Mouse (Mus musculus): ENCODE results near the gene 4930539E08Rik.

The 4930539E08Rik gene

GRCm38 (mm10) chr17:28863926-28864325 is 51.2 kb downstream of the 4930539E08Rik start:
- CTCF ChIA-PET: no interaction called here

GRCm38 (mm10) chr17:28858205-28858604 is 56.9 kb downstream of the 4930539E08Rik start, which contains the start of gene Pnpla1:
Gene Pnpla1, plus strand, starts transcription at chr17:28858411.
- CTCF ChIA-PET: no interaction called here

GRCm38 (mm10) chr17:28856030-28856429 is 59.1 kb downstream of the 4930539E08Rik start:
- CTCF ChIA-PET: no interaction called here

GRCm38 (mm10) chr17:28855166-28855885 is 59.8 kb downstream of the 4930539E08Rik start:
- CTCF ChIA-PET: no interaction called here

GRCm38 (mm10) chr17:28854377-28854776 is 60.7 kb downstream of the 4930539E08Rik start:
- CTCF ChIA-PET: no interaction called here

GRCm38 (mm10) chr17:28850511-28850910 is 64.6 kb downstream of the 4930539E08Rik start:
- CTCF ChIA-PET: no interaction called here

- CTCF ChIA-PET: no interaction called here
Observed at GRCm38 (mm10) chr17:28846974-28847617, 68.0 kb downstream of the 4930539E08Rik start.

All from spleen, embryonic (tissue).